Mouse (Mus musculus): Measurements from ENCODE around the gene Gh.

Gene Gh

DNA sequence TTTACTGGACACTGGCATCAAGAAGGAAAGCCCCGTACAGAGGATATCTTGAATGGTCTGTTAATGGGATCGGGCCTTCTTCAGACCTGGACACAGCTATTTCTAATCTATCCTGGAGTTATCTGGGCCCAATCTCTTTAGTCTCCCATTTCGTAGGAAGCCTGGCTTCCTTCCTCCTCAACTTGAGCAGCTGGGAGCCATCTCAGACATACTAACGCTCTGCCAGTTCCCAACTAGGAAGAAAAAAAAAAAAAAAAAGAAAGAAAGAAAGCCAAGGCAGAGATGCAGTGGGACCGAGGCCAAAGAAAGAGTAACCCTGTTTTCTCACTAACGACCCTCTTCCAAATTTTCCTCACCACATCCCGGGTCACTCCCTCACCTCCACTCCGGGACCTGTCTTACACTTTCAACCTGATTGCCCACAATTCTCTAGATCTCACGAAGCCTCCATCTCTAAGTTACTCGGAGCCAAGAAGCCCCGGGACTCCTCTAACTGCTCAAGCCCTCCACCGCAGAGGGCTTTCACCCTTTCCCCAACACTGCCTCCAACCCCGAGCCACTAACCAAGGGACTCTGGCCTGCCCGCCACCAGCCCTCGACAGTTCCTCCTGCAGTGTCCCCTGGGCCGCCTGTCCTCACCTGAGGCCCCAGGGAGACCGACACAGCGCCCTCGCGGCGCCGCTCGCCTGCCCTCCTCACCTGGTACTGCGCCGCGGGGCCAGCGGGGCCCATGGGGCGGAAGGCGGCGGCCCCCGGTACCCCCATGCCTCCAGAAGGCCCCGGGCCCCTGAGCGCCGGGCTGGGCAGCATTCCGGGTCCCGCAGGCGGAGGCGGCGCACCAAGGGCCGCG lies 29.6 kb downstream of the Gh start:
- peaks cover 80% of the 10 kb centered on the region for H3K4me1 ChIP-seq (replicated peaks; ENCODE audit: low read depth, low read length)
- no peaks in the 10 kb centered on the region for H3K9me3 ChIP-seq (ENCODE audit: low read length)
- H3K4me3 ChIP-seq (replicated peaks; ENCODE audit: low read length), result peak overlapping the region; percentile 96
- peaks cover 14% of the 10 kb centered on the region for H3K27me3 ChIP-seq (ENCODE audit: insufficient read depth, low read length)
- H3K36me3 ChIP-seq (ENCODE audit: insufficient read depth, low read length), result peaks cover 21% of the 10 kb centered on the region
- TF ChIP-seq NANOG (IDR thresholded peaks at IDR 0.05; ENCODE audit: borderline replicate concordance, low read length), result no peak
- TF ChIP-seq POU5F1 (IDR thresholded peaks at IDR 0.05; ENCODE audit: borderline replicate concordance, low read length), result no peak
- TF ChIP-seq CTCF (conservative IDR thresholded peaks at IDR 0.05; ENCODE audit: low read length), result no peak

DNA sequence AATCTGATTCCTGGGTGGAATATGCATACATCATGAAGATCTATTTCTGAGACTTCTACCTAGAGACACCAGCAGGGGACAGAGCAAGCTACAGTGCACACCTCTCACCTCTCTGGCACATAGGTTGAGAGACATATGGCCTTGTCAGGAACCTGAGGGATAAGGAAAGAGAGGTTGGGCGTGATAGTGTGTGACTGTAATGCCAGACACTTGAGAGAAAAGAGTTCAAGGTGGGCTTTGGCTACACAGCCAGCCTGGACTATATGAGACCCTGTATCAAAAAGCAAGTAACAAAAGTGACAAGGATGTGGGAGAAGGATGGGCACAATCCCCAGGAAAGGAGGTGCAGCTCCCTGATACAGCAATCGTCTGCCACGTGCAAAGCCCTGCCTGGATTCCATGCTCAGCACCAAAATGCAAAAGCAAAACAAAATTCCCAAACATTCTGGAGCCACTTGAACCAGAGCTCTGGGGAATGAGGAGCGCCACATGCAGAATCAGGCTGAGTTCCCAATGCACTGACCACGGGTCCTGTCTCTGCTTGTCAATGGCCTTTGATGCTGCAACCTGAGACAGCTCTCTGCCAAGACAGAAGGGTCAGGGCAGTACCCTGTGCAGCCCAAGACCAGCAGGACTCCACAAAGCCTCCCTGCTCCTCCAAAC lies 30.4 kb downstream of the Gh start:
- H3K27me3 ChIP-seq (ENCODE audit: insufficient read depth, low read length), result peaks cover 6% of the 10 kb centered on the region
- no peak for TF ChIP-seq CTCF (conservative IDR thresholded peaks at IDR 0.05; ENCODE audit: low read length)
- no peak for TF ChIP-seq POU5F1 (IDR thresholded peaks at IDR 0.05; ENCODE audit: borderline replicate concordance, low read length)
- H3K4me1 ChIP-seq (replicated peaks; ENCODE audit: low read depth, low read length), result peaks cover 83% of the 10 kb centered on the region
- no peaks in the 10 kb centered on the region for H3K9me3 ChIP-seq (ENCODE audit: low read length)
- H3K36me3 ChIP-seq (ENCODE audit: insufficient read depth, low read length), result peaks cover 28% of the 10 kb centered on the region
- H3K4me3 ChIP-seq (replicated peaks; ENCODE audit: low read length), result peak overlapping the region; percentile 96

DNA sequence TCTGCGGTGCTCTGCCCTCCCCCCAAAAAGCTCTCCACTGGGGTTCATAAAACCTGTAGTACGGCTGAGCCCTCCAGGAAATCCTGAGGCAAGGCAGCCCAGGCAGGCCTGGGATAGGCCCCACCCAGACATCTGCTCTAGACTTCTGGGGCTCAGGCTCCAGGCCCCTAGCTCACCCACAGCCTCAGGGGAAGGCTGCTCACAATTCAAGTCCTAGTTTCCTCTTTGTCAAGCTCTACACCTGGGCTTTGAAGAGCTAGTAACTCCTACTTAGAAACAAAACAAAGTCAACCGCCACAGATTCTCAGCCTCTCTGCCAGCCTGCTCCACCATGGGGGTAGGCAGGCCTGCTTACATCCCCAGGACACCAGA lies 32.6 kb downstream of the Gh start:
- H3K36me3 ChIP-seq (ENCODE audit: insufficient read depth, low read length), result peaks cover 51% of the 10 kb centered on the region
- H3K27me3 ChIP-seq (ENCODE audit: insufficient read depth, low read length), result no peaks in the 10 kb centered on the region
- no peaks in the 10 kb centered on the region for H3K9me3 ChIP-seq (ENCODE audit: low read length)
- TF ChIP-seq NANOG (IDR thresholded peaks at IDR 0.05; ENCODE audit: borderline replicate concordance, low read length), result no peak
- TF ChIP-seq POU5F1 (IDR thresholded peaks at IDR 0.05; ENCODE audit: borderline replicate concordance, low read length), result no peak
- no peak for TF ChIP-seq CTCF (conservative IDR thresholded peaks at IDR 0.05; ENCODE audit: low read length)
- H3K4me1 ChIP-seq (replicated peaks; ENCODE audit: low read depth, low read length), result peaks cover 71% of the 10 kb centered on the region
- H3K4me3 ChIP-seq (replicated peaks; ENCODE audit: low read length), result peak overlapping the region; percentile 35; the same call in 1 of the 2 replicates

DNA sequence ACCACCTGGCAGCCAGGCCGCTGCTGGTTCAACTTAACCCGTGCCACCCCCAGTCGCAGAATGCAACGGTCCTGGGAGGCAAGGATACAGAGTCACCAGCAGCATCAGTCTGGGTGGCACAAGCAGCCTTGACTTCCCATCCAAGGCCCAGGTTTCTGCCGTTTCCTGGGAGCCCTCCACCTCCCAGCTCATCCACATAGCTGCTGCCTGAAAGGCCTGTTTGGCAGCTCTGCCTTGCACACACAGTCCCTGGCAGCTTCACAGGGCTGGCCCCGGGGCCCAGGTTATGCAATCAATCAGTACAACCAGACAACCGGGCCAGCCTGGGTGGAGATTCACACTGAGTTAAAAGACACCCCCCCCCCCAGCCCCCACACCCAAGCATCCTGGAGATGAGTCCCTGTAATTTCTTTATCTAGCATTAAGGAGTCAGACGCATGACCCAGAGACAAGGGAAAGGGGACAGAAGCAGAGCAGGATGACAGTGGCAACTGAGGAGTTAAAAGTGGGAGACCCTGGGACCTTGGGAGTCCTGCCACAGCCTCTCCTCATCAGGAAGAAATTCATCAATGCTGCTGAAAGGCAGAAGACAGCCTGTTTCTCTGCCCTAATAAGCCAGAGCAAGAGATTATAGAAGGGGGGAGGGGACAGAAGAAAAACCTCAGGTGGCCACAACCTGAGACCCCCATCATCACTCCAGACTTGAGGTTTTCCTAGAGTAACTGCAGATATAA lies 33.2 kb downstream of the Gh start:
- TF ChIP-seq POU5F1 (IDR thresholded peaks at IDR 0.05; ENCODE audit: borderline replicate concordance, low read length), result no peak
- no peak for TF ChIP-seq NANOG (IDR thresholded peaks at IDR 0.05; ENCODE audit: borderline replicate concordance, low read length)
- no peak for TF ChIP-seq CTCF (conservative IDR thresholded peaks at IDR 0.05; ENCODE audit: low read length)
- Histone ChIP-seq H3K4me1 (replicated peaks; ENCODE audit: low read depth, low read length) (peaks cover 71% of the 10 kb centered on the region), H3K4me3 (replicated peaks; ENCODE audit: low read length) (peak overlapping the region; percentile 35; the same call in 1 of the 2 replicates), H3K9me3 (ENCODE audit: low read length) (no peaks in the 10 kb centered on the region), H3K27me3 (ENCODE audit: insufficient read depth, low read length) (no peaks in the 10 kb centered on the region), H3K36me3 (ENCODE audit: insufficient read depth, low read length) (peaks cover 56% of the 10 kb centered on the region)

DNA sequence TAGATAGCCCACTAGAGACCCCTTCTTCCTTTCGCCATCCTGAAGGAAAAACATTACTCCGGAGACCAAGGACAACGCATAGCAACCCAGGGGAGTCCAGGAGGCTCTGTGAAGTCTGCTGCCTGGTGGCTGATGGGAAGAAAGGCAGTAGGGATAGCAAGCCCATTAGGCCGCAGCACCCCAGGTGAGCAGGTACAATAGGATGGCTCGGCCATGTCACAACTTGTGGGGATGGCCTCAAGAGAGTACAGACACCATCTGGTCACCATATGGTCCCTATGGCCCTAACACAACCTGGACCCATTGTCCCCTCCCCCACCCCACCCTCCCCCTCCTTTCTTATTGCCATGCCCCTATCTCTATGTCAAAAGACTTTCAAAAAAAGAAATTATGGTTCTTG lies 33.8 kb downstream of the Gh start:
- Histone ChIP-seq H3K4me3 (replicated peaks; ENCODE audit: low read length) (peak overlapping the region; percentile 37), H3K36me3 (ENCODE audit: insufficient read depth, low read length) (peaks cover 62% of the 10 kb centered on the region), H3K4me1 (replicated peaks; ENCODE audit: low read depth, low read length) (peaks cover 76% of the 10 kb centered on the region), H3K9me3 (ENCODE audit: low read length) (no peaks in the 10 kb centered on the region), H3K27me3 (ENCODE audit: insufficient read depth, low read length) (no peaks in the 10 kb centered on the region)
- TF ChIP-seq NANOG (IDR thresholded peaks at IDR 0.05; ENCODE audit: borderline replicate concordance, low read length), result no peak

DNA sequence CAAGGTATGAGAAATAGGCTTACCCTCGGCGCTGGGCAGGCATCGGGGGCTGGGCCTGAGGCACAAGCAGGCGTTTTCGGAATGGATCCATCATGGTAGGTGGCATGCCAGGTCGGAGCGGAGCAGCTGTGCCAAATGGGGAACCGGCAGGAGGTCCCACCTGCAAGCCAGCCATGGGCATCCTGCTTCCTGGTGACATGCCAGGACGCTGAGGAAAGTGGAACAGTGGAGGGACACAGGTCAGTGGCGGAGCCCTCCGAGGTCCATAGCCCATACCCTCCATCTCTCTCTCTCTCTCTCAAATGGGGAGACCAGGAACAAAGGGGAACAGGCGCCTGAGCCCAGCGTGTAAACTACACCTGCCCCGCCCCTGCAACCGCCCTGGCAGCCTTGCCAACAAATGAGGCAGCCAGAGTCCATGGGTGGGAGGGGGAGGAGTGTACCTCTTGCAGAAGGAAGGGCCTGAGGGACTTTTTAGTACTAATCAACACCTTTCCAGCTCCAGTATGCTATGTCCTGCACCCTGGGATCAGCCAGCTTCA lies 34.3 kb downstream of the Gh start:
- Histone ChIP-seq H3K27me3 (ENCODE audit: insufficient read depth, low read length) (no peaks in the 10 kb centered on the region), H3K4me3 (replicated peaks; ENCODE audit: low read length) (peak overlapping the region; percentile 37), H3K9me3 (ENCODE audit: low read length) (no peaks in the 10 kb centered on the region), H3K4me1 (replicated peaks; ENCODE audit: low read depth, low read length) (peaks cover 81% of the 10 kb centered on the region), H3K36me3 (ENCODE audit: insufficient read depth, low read length) (peaks cover 67% of the 10 kb centered on the region)
- TF ChIP-seq NANOG (IDR thresholded peaks at IDR 0.05; ENCODE audit: borderline replicate concordance, low read length), result no peak
- no peak for TF ChIP-seq CTCF (conservative IDR thresholded peaks at IDR 0.05; ENCODE audit: low read length)
- no peak for TF ChIP-seq POU5F1 (IDR thresholded peaks at IDR 0.05; ENCODE audit: borderline replicate concordance, low read length)

DNA sequence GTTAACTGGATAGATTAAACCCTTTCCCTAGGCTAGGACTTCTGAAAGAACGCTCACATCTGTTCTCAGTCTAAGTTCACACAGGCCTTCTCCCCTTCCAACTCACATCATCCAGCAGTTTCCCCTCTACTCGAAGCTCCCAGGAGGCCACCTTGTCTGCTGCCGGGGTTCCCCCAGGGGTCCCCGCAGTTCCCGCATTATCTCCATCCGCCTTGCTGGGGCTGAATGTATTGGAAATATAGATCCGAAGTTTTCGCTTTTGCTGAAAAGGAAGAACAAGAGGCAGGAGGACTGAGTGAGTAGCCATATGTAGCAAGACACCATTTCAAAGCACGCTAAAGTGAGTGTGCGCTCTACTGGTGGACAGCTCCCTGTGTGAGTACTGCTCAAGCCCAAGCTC lies 35.2 kb downstream of the Gh start:
- H3K9me3 ChIP-seq (ENCODE audit: low read length), result no peaks in the 10 kb centered on the region
- no peak for TF ChIP-seq POU5F1 (IDR thresholded peaks at IDR 0.05; ENCODE audit: borderline replicate concordance, low read length)
- no peak for TF ChIP-seq NANOG (IDR thresholded peaks at IDR 0.05; ENCODE audit: borderline replicate concordance, low read length)
- TF ChIP-seq CTCF (conservative IDR thresholded peaks at IDR 0.05; ENCODE audit: low read length), result no peak
- no peaks in the 10 kb centered on the region for H3K27me3 ChIP-seq (ENCODE audit: insufficient read depth, low read length)
- H3K4me3 ChIP-seq (replicated peaks; ENCODE audit: low read length), result no peak overlapping the region
- H3K4me1 ChIP-seq (replicated peaks; ENCODE audit: low read depth, low read length), result peaks cover 85% of the 10 kb centered on the region
- H3K36me3 ChIP-seq (ENCODE audit: insufficient read depth, low read length), result peaks cover 77% of the 10 kb centered on the region

DNA sequence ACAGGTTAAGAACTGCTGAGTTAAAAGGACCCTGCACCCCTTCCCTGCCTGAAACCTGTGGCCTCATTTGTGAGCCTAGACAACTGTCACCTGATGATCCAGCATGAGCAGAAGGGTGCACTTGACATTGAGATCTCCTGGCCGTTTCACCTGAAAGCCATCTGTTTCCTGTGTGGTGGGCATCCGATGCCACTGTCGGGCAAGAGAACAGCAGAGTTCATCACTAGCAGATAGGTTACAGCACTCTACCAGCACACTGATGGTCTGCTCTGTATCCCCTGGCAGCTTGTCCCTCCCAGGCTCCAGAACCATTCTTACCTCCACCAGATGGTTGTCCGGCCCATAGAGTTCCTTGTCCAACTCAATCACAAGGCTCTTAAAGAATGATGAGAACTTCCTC lies 36.1 kb downstream of the Gh start:
- Histone ChIP-seq H3K4me3 (replicated peaks; ENCODE audit: low read length) (no peak overlapping the region), H3K9me3 (ENCODE audit: low read length) (no peaks in the 10 kb centered on the region), H3K36me3 (ENCODE audit: insufficient read depth, low read length) (peaks cover 84% of the 10 kb centered on the region), H3K4me1 (replicated peaks; ENCODE audit: low read depth, low read length) (peaks cover 87% of the 10 kb centered on the region), H3K27me3 (ENCODE audit: insufficient read depth, low read length) (no peaks in the 10 kb centered on the region)
- TF ChIP-seq POU5F1 (IDR thresholded peaks at IDR 0.05; ENCODE audit: borderline replicate concordance, low read length), result no peak
- no peak for TF ChIP-seq NANOG (IDR thresholded peaks at IDR 0.05; ENCODE audit: borderline replicate concordance, low read length)
- no peak for TF ChIP-seq CTCF (conservative IDR thresholded peaks at IDR 0.05; ENCODE audit: low read length)
